Mouse (Mus musculus): Measurements from ENCODE around the gene Coq9. TPM values are rescaled to one million over a fixed set of nuclear protein-coding genes. Genes with fewer than 3 reads are reported as not detected.
A peak's percentile ranks its signal among the peaks of the same experiment; 100 is the strongest.
"Not testable (repeated sequence)": the region's sequence is repeated elsewhere in the genome, so short reads cannot be mapped to it uniquely, and the experiment has no call there.

The Coq9 gene
- total and polyA plus RNA-seq, 3 experiments = 48.5 to 82.2 (median 68.8) TPM

- Histone ChIP-seq H3K4me1 (ENCODE audit: control insufficient read depth in 1 of 2, insufficient read depth in 2 of 2) (peaks cover 0 to 5% of the 10 kb centered on the region in 2 experiments; a peak in 1 of 4 replicates), H3K36me3 (replicated peaks in 1 of 2; ENCODE audit: control insufficient read depth in 1 of 2, insufficient read depth in 1 of 2, low read length in 1 of 2) (peaks cover 69 to 91% of the 10 kb centered on the region in 2 experiments), H3K27ac (ENCODE audit: insufficient read depth, low read depth) (no peak overlapping the region), H3K4me3 (replicated peaks in 1 of 3; ENCODE audit: low read depth in 2 of 3, low read length in 2 of 3, poor library complexity in 1 of 3) (no peak overlapping the region), H3K27me3 (replicated peaks) (no peaks in the 10 kb centered on the region), H3K9me3 (replicated peaks; ENCODE audit: low read length) (peaks cover 3% of the 10 kb centered on the region), H3K79me2 (replicated peaks; ENCODE audit: control insufficient read depth, extremely low read depth, insufficient read depth, poor library complexity, severe bottlenecking) (peaks cover 8% of the 10 kb centered on the region), H3K9ac (ENCODE audit: insufficient read depth, low read depth) (no peak overlapping the region), H3K4me2 (ENCODE audit: insufficient read depth, low read depth, poor library complexity, severe bottlenecking) (no peak overlapping the region)
- dilution Hi-C loops (cut with MboI; ENCODE audit: extremely low pct_ligation_motif_present, extremely low pct_unique_long_range_greater_than_20kb, low sequenced_read_pairs) (no loop called here), in situ Hi-C loops (cut with MboI; ENCODE audit: low pct_ligation_motif_present, low pct_unique_long_range_greater_than_20kb, low sequenced_read_pairs) (no loop called here)
- no peak for TF ChIP-seq NELFE (IDR thresholded peaks at IDR 0.05; ENCODE audit: low read depth, low read length)
- TF ChIP-seq ELF1 (IDR thresholded peaks at IDR 0.05; ENCODE audit: low read depth, low read length) = no peak
- no peak for TF ChIP-seq TBP (conservative IDR thresholded peaks at IDR 0.05; ENCODE audit: low read depth, low read length)
- TF ChIP-seq POLR2A (IDR thresholded peaks at IDR 0.05; ENCODE audit: low read depth, low read length) = no peak
- no peak for TF ChIP-seq EP300 (IDR thresholded peaks at IDR 0.05; ENCODE audit: low read length)
- TF ChIP-seq ETS1 (conservative IDR thresholded peaks at IDR 0.05; ENCODE audit: low read depth, low read length) = no peak
- TF ChIP-seq SMC3 (IDR thresholded peaks at IDR 0.05; ENCODE audit: low read depth, low read length) = no peak
- TF ChIP-seq MXI1 (IDR thresholded peaks at IDR 0.05; ENCODE audit: low read depth, low read length) = no peak
- TF ChIP-seq JUND (conservative IDR thresholded peaks at IDR 0.05; ENCODE audit: low read depth, low read length) = no peak
- TF ChIP-seq MAZ (IDR thresholded peaks at IDR 0.05; ENCODE audit: low read depth, low read length) = no peak
- no peak for TF ChIP-seq MYC (IDR thresholded peaks at IDR 0.05; ENCODE audit: low read depth, low read length)
- no peak for TF ChIP-seq IRF4 (IDR thresholded peaks at IDR 0.05; ENCODE audit: low read depth, low read length)
- TF ChIP-seq GABPA (IDR thresholded peaks at IDR 0.05; ENCODE audit: insufficient replicate concordance, low read depth, low read length) = no peak
- TF ChIP-seq POLR2AphosphoS2 (IDR thresholded peaks at IDR 0.05; ENCODE audit: low read depth, low read length) = no peak
- TF ChIP-seq ZMIZ1 (IDR thresholded peaks at IDR 0.05; ENCODE audit: low read depth, low read length) = no peak
- no peak for TF ChIP-seq JUN (IDR thresholded peaks at IDR 0.05; ENCODE audit: insufficient read depth, low read depth, low read length)
- TF ChIP-seq BHLHE40 (IDR thresholded peaks at IDR 0.05; ENCODE audit: low read depth, low read length) = no peak
- TF ChIP-seq ZC3H11A (IDR thresholded peaks at IDR 0.05; ENCODE audit: low read depth, low read length) = no peak
- TF ChIP-seq ZNF384 (IDR thresholded peaks at IDR 0.05; ENCODE audit: low read depth, low read length) = no peak
- DNase-seq (ENCODE audit: extremely low read depth) = no peak
These were observed 9.8 kb upstream of the Coq9 start for GRCm38 (mm10) chr8:94828284-94828683.

GRCm38 (mm10) chr8:94833901-94834405 is 4.2 kb upstream of the Coq9 start:
- H3K9me3 ChIP-seq (replicated peaks; ENCODE audit: low read length); H3K27me3 ChIP-seq (replicated peaks); H3K9ac ChIP-seq (ENCODE audit: insufficient read depth, low read depth); DNase-seq (ENCODE audit: extremely low read depth); H3K4me3 ChIP-seq (replicated peaks in 1 of 3; ENCODE audit: low read depth in 2 of 3, low read length in 2 of 3, poor library complexity in 1 of 3); H3K4me2 ChIP-seq (ENCODE audit: insufficient read depth, low read depth, poor library complexity, severe bottlenecking); H3K27ac ChIP-seq (ENCODE audit: insufficient read depth, low read depth); dilution Hi-C loops (cut with MboI; ENCODE audit: extremely low pct_ligation_motif_present, extremely low pct_unique_long_range_greater_than_20kb, low sequenced_read_pairs); in situ Hi-C loops (cut with MboI; ENCODE audit: low pct_ligation_motif_present, low pct_unique_long_range_greater_than_20kb, low sequenced_read_pairs): not testable (repeated sequence)
- peak; percentile 67; the same call in 1 of the 2 replicates for TF ChIP-seq MAFK (IDR thresholded peaks at IDR 0.05; ENCODE audit: insufficient replicate concordance, low read length)
- Histone ChIP-seq H3K79me2 (replicated peaks; ENCODE audit: control insufficient read depth, extremely low read depth, insufficient read depth, poor library complexity, severe bottlenecking) (peaks cover 36% of the 10 kb centered on the region), H3K4me1 (ENCODE audit: control insufficient read depth in 1 of 2, insufficient read depth in 2 of 2) (peaks cover 0 to 19% of the 10 kb centered on the region in 2 experiments; a peak in 1 of 4 replicates), H3K36me3 (replicated peaks in 1 of 2; ENCODE audit: control insufficient read depth in 1 of 2, insufficient read depth in 1 of 2, low read length in 1 of 2) (peaks cover 27 to 38% of the 10 kb centered on the region in 2 experiments)

- Histone ChIP-seq H3K4me1 (ENCODE audit: control insufficient read depth in 1 of 2, insufficient read depth in 2 of 2) (peaks cover 0 to 27% of the 10 kb centered on the region in 2 experiments; a peak in 2 of 4 replicates), H3K36me3 (replicated peaks in 1 of 2; ENCODE audit: control insufficient read depth in 1 of 2, insufficient read depth in 1 of 2, low read length in 1 of 2) (peaks cover 14 to 27% of the 10 kb centered on the region in 2 experiments), H3K79me2 (replicated peaks; ENCODE audit: control insufficient read depth, extremely low read depth, insufficient read depth, poor library complexity, severe bottlenecking) (peaks cover 38% of the 10 kb centered on the region)
- DNase-seq (ENCODE audit: extremely low read depth); in situ Hi-C loops (cut with MboI; ENCODE audit: low pct_ligation_motif_present, low pct_unique_long_range_greater_than_20kb, low sequenced_read_pairs); H3K27ac ChIP-seq (ENCODE audit: insufficient read depth, low read depth); H3K4me3 ChIP-seq (replicated peaks in 1 of 3; ENCODE audit: low read depth in 2 of 3, low read length in 2 of 3, poor library complexity in 1 of 3); H3K27me3 ChIP-seq (replicated peaks); H3K4me2 ChIP-seq (ENCODE audit: insufficient read depth, low read depth, poor library complexity, severe bottlenecking); H3K9ac ChIP-seq (ENCODE audit: insufficient read depth, low read depth); dilution Hi-C loops (cut with MboI; ENCODE audit: extremely low pct_ligation_motif_present, extremely low pct_unique_long_range_greater_than_20kb, low sequenced_read_pairs); H3K9me3 ChIP-seq (replicated peaks; ENCODE audit: low read length): not testable (repeated sequence)
These were observed 2.4 kb upstream of the Coq9 start for GRCm38 (mm10) chr8:94835751-94836150.

All from CH12.LX (cell line).